Mouse (Mus musculus) myocyte (in vitro differentiated cells): ENCODE results near the gene Ppp1r21. TPM values are rescaled to one million over a fixed set of nuclear protein-coding genes. Genes with fewer than 3 reads are reported as not detected.

Source experiments
- H3K27me3 ChIP-seq: one replicate; pipeline ENCODE4 v1.6.1; 2011; ENCODE audit not compliant: control insufficient read depth, insufficient read depth, insufficient read length
- H3K36me3 ChIP-seq: one replicate; pipeline ENCODE4 v1.6.1; 2011; ENCODE audit not compliant: control insufficient read depth, insufficient read depth
- H3K4me2 ChIP-seq: one replicate; pipeline ENCODE4 v1.6.1; 2011; ENCODE audit warnings: low read depth, control low read depth
- H3K4me3 ChIP-seq: one replicate; pipeline ENCODE4 v1.5.1; 2011; ENCODE audit warnings: mild to moderate bottlenecking, control low read depth, moderate library complexity
- H3K79me2 ChIP-seq: one replicate; pipeline ENCODE4 v1.6.1; 2011; ENCODE audit not compliant: control insufficient read depth, insufficient read depth
- H3ac ChIP-seq: one replicate; pipeline ENCODE4 v1.6.1; 2011; ENCODE audit not compliant: control insufficient read depth, insufficient read length
- CEBPB ChIP-seq: IDR thresholded peaks from 2 replicates; pipeline ENCODE4 v1.6.1; 2011; ENCODE audit warnings: mild to moderate bottlenecking, moderate library complexity; ENCODE audit not compliant: poor library complexity, insufficient read depth, severe bottlenecking
- E2F4 ChIP-seq: IDR thresholded peaks from one replicate; pipeline ENCODE4 v1.6.1; 2011; ENCODE audit warnings: mild to moderate bottlenecking, control low read depth, moderate library complexity; ENCODE audit not compliant: insufficient read depth
- MAX ChIP-seq: IDR thresholded peaks from one replicate; pipeline ENCODE4 v1.6.1; 2011; ENCODE audit warnings: low read depth, mild to moderate bottlenecking, control low read depth
- MYOD1 ChIP-seq, 3 experiments: IDR thresholded peaks; one replicate each; pipeline ENCODE4 v1.6.1; 2011; ENCODE audit warnings: control low read depth in 2 of 3, low read depth in 2 of 3, mild to moderate bottlenecking in 2 of 3, moderate library complexity in 1 of 3; ENCODE audit not compliant: insufficient read length in 2 of 3, control insufficient read depth in 1 of 3
- MYOG ChIP-seq, 3 experiments: IDR thresholded peaks; one replicate each; pipeline ENCODE4 v1.6.1; 2011; ENCODE audit warnings: control low read depth in 2 of 3, low read depth in 2 of 3, mild to moderate bottlenecking in 2 of 3; ENCODE audit not compliant: insufficient read length in 2 of 3, control insufficient read depth in 1 of 3, insufficient read depth in 1 of 3
- POLR2A ChIP-seq: IDR thresholded peaks from one replicate; pipeline ENCODE4 v1.6.1; 2011; ENCODE audit warnings: low read depth, mild to moderate bottlenecking, control low read depth, moderate library complexity; ENCODE audit not compliant: insufficient read length
- POLR2AphosphoS2 ChIP-seq: IDR thresholded peaks from one replicate; pipeline ENCODE4 v1.6.1; 2011; ENCODE audit warnings: low read depth, control low read depth; ENCODE audit not compliant: insufficient read length
- REST ChIP-seq: IDR thresholded peaks from one replicate; pipeline ENCODE4 v1.6.1; 2011; ENCODE audit warnings: mild to moderate bottlenecking, control low read depth, moderate library complexity; ENCODE audit not compliant: insufficient read depth, insufficient read length
- SRF ChIP-seq: IDR thresholded peaks from one replicate; pipeline ENCODE4 v1.6.1; 2011; ENCODE audit warnings: low read depth; ENCODE audit not compliant: control insufficient read depth, insufficient read length
- TCF12 ChIP-seq: IDR thresholded peaks from one replicate; pipeline ENCODE4 v1.6.1; 2011; ENCODE audit warnings: mild to moderate bottlenecking, control low read depth; ENCODE audit not compliant: poor library complexity, insufficient read depth, severe bottlenecking
- TCF3 ChIP-seq: IDR thresholded peaks from one replicate; pipeline ENCODE4 v1.6.1; 2011; ENCODE audit warnings: low read depth, control low read depth; ENCODE audit not compliant: insufficient read length
- USF1 ChIP-seq: IDR thresholded peaks from one replicate; pipeline ENCODE4 v1.6.1; 2011; ENCODE audit warnings: low read depth, mild to moderate bottlenecking, control low read depth, moderate library complexity
- polyA plus RNA-seq: library from polyadenylated mRNA; unstranded; fragments of >200 nt; fragmentation: generic; extraction: Trizol; gene quantifications from one replicate; pipeline ENCODE4 v1.2.1, GENCODE M21; 2012; ENCODE audit warnings: missing spikeins

Ppp1r21 gene
- 11.5 TPM for polyA plus RNA-seq

DNA sequence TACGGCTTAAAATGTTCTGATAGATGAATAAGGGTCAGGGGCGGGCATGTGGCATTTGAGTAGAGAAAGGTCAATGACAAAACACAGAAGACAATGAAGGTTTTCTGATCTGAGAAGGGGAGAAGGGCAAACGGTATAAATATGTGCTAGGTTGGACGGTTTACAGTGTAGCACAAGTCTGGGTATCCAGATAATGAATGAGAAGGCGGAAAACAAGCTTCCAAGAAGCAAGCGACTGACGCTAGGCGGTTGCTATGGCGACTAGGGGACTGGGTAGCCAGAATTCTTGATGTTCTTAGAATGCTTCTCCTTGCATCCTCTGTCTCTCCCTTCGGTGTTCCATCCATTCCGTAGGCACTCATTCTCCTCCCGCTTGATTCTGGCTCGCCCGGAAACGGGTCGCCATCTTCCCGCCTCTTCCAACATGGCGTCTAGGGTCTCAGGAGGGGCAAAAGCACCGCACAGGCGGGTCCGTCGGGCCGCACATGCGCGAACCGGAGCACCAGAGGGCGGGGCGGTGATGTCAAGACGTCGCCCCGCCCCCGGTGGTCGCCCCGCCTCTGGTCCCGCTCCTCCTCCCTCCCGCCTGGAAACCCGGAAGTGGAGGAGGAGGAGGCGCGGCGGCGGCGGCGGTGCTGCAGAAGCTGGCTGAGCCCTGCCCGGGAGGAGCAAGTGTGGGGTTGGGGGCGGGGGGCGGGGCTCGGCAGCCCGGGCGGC is at the start of gene Ppp1r21:
Ppp1r21 (plus strand) TSS at position 600 of the 717 bp plus-strand sequence.
- H3K4me3 ChIP-seq: peak within 1 kb of the TSS; percentile 73
- H3ac ChIP-seq: no peak within 1 kb of the TSS
- TF ChIP-seq MYOG (IDR thresholded peaks at IDR 0.05; ENCODE audit: control insufficient read depth in 1 of 3, insufficient read depth in 1 of 3, insufficient read length in 2 of 3, low read depth in 2 of 3) (no peak), MAX (no peak), SRF (no peak), TCF12 (no peak), POLR2AphosphoS2 (peak; percentile 56), E2F4 (no peak), POLR2A (peak; percentile 71)
- no peaks in the 10 kb centered on the region for H3K36me3 ChIP-seq
- peak within 1 kb of the TSS; percentile 91 for H3K4me2 ChIP-seq
- H3K27me3 ChIP-seq: no peaks in the 10 kb centered on the region
- peaks cover 4% of the 10 kb centered on the region for H3K79me2 ChIP-seq

DNA sequence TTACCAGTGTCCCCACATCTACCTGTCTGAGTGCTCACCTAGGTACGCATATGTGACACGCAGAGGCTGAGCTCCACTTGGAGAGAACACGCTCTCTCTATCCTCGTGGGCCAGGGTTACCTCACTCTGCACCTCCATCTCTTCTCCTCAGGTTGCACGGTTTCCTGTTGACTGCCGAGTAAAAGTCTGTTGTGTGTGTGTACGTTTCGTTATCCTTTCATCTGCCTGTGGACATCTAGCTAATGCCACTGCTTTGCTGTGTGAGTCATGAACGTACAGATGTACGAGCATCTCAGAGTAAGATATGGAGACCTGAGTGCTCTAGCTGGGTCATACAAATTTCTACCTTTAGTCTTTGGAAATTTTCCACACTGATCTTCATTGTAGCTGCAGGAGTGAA is 49.5 kb upstream of the Ppp1r21 start:
- peaks cover 4% of the 10 kb centered on the region for H3K36me3 ChIP-seq
- no peaks in the 10 kb centered on the region for H3K27me3 ChIP-seq
- no peak overlapping the region for H3K4me3 ChIP-seq
- TF ChIP-seq MYOD1 (IDR thresholded peaks at IDR 0.05; ENCODE audit: control insufficient read depth in 1 of 3, insufficient read length in 2 of 3, low read depth in 2 of 3): no peak
- no peak for TF ChIP-seq POLR2AphosphoS2
- TF ChIP-seq TCF12: no peak
- TF ChIP-seq POLR2A: no peak
- TF ChIP-seq E2F4: no peak
- no peak for TF ChIP-seq REST
- no peak for TF ChIP-seq USF1
- TF ChIP-seq SRF: no peak
- TF ChIP-seq MYOG (IDR thresholded peaks at IDR 0.05; ENCODE audit: control insufficient read depth in 1 of 3, insufficient read depth in 1 of 3, insufficient read length in 2 of 3, low read depth in 2 of 3): no peak
- TF ChIP-seq MAX: no peak
- no peak overlapping the region for H3ac ChIP-seq
- no peak overlapping the region for H3K4me2 ChIP-seq
- H3K79me2 ChIP-seq: peaks cover 12% of the 10 kb centered on the region

DNA sequence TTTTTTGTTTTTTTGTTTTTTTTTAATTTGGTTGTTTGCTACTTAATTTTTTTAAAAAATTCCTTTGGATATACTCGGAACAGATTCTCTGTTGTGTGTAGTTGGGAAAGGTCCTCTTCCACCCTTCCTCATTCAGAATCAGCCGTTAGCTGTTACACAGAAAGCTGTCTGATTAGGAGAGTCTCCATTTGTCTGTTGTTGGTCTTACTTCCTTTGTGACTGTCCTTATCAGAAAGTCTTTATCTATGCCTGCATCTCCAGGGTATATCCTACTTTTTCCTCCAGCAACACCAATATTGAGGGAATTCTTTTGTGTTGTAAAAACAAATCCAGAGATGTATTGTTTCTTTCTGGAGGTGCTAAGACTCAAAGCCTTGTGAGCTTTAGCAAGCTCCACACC is 48.9 kb upstream of the Ppp1r21 start:
- Histone ChIP-seq H3K4me2 (no peak overlapping the region), H3K27me3 (no peaks in the 10 kb centered on the region), H3K79me2 (peaks cover 12% of the 10 kb centered on the region), H3K4me3 (no peak overlapping the region), H3K36me3 (peaks cover 4% of the 10 kb centered on the region), H3ac (no peak overlapping the region)
- no peak for TF ChIP-seq TCF12
- no peak for TF ChIP-seq SRF
- TF ChIP-seq MYOG (IDR thresholded peaks at IDR 0.05; ENCODE audit: control insufficient read depth in 1 of 3, insufficient read depth in 1 of 3, insufficient read length in 2 of 3, low read depth in 2 of 3): no peak
- TF ChIP-seq USF1: no peak
- no peak for TF ChIP-seq E2F4
- TF ChIP-seq TCF3: no peak
- no peak for TF ChIP-seq MYOD1 (IDR thresholded peaks at IDR 0.05; ENCODE audit: control insufficient read depth in 1 of 3, insufficient read length in 2 of 3, low read depth in 2 of 3)
- no peak for TF ChIP-seq REST
- no peak for TF ChIP-seq POLR2A
- TF ChIP-seq CEBPB: no peak
- no peak for TF ChIP-seq POLR2AphosphoS2
- no peak for TF ChIP-seq MAX

DNA sequence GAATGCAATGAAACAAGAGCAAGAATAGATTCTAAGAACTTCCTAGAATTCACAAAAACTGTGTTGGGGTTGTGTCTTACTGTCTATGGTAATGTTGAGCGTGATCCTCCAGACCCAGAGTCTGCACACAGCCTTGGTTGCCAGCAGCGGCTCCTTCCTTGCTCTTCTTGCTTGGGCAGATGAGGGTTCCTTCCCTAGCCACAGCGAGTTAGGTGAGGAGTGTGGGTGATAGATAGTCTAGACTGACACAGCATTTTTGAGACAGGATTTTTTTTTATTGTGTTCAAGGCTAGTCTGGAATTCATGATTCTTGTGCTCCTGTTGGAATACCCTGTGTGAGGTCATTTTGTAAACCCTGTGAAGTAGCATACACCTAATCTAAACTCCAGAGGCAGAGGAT is 48.3 kb upstream of the Ppp1r21 start:
- Histone ChIP-seq H3ac (no peak overlapping the region), H3K27me3 (no peaks in the 10 kb centered on the region), H3K79me2 (peaks cover 12% of the 10 kb centered on the region), H3K4me2 (no peak overlapping the region), H3K4me3 (no peak overlapping the region), H3K36me3 (peaks cover 4% of the 10 kb centered on the region)
- no peak for TF ChIP-seq SRF
- no peak for TF ChIP-seq MYOG (IDR thresholded peaks at IDR 0.05; ENCODE audit: control insufficient read depth in 1 of 3, insufficient read depth in 1 of 3, insufficient read length in 2 of 3, low read depth in 2 of 3)
- no peak for TF ChIP-seq E2F4
- TF ChIP-seq TCF12: no peak
- TF ChIP-seq POLR2AphosphoS2: no peak
- no peak for TF ChIP-seq REST

DNA sequence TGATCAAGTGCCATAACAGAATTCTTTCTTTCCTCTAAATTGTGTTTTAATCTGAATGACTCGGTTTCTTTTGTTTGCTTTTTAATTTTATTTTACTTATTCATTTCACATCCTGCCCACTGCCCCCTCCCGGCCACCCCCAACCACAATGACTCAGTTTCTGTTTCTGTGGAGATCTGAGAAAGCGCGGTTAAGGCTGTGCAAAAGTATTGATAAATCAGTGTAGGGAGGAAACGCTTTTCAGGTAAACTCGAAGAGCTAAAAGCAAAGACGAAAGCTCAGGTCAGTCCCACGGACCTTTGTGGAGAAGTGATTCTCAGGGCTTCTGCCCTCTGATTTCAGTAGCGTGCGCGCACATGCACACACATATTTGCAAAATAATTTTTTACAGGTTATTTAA is 45.4 kb upstream of the Ppp1r21 start:
- H3K79me2 ChIP-seq: peaks cover 4% of the 10 kb centered on the region
- no peaks in the 10 kb centered on the region for H3K27me3 ChIP-seq
- H3ac ChIP-seq: no peak overlapping the region
- no peaks in the 10 kb centered on the region for H3K36me3 ChIP-seq
- H3K4me2 ChIP-seq: no peak overlapping the region
- no peak overlapping the region for H3K4me3 ChIP-seq
- no peak for TF ChIP-seq TCF3
- TF ChIP-seq TCF12: no peak
- no peak for TF ChIP-seq MYOG (IDR thresholded peaks at IDR 0.05; ENCODE audit: control insufficient read depth in 1 of 3, insufficient read depth in 1 of 3, insufficient read length in 2 of 3, low read depth in 2 of 3)
- TF ChIP-seq USF1: no peak
